Comparison of ENCODE assay signal across 13 mouse cellular contexts in the genomic region with DNA sequence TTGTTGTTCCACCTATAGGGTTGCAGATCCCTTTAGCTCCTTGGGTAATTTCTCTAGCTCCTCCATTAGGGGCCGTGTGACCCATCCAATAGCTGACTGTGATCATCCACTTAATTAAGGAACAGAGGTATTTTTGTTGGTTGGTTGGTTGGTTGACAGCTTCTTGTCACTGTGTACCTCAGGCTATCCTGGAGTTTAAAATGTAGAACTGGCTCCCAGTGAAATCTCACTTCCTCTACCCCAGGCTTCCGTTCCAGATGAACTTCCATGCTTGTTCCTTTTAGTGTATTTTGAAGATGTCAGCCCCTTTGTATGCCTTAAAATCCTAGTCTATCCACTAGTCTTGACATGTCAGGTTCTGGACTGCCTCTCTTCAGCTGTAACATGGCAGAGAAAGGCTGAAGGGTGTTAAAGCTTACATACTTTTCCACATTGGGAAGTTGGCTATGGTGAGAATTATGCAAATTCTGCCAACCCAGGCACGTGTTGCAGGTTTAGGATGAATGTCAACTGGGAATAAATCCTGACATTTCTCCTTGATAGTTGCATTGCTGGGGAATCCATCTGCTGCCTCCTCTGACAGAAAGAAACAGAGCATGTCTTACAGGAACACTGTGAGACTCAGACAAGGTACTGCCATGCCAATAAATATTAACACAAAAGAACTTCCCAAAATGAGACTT.
"Had no signal": no experiment of that assay in that cellular context is flagged by ENCODE, and none has a peak within 500 bp of the region (broad histone marks: within the 10 kb centered on the region; RNA-seq: fewer than 3 reads in every experiment).

No protein-coding gene starts in this region.

- ATAC-seq: liver, postnatal 0 days; lung, postnatal 0 days had no signal

- DNase-seq: left cerebral cortex, postnatal 4 days; liver, postnatal 0 days; thymus, postnatal 25 days had no signal

- H3K36me3 ChIP-seq: kidney, embryonic 15.5 days; limb, embryonic 12.5 days; limb, embryonic 15.5 days; stomach, embryonic 15.5 days had no signal

- H3K27me3 ChIP-seq: kidney, embryonic 15.5 days; limb, embryonic 12.5 days; limb, embryonic 15.5 days; stomach, embryonic 15.5 days had no signal

- H3K27ac ChIP-seq: limb, embryonic 12.5 days; limb, embryonic 15.5 days; liver, embryonic 14.5 days; macrophage; stomach, embryonic 15.5 days had no signal

- H3K4me1 ChIP-seq: limb, embryonic 12.5 days; limb, embryonic 15.5 days; stomach, embryonic 15.5 days had no signal

- H3K9ac ChIP-seq: kidney, embryonic 15.5 days; limb, embryonic 12.5 days; limb, embryonic 15.5 days; liver, embryonic 14.5 days; liver, postnatal 0 days; lung, embryonic 14.5 days; stomach, embryonic 15.5 days had no signal

- H3K9me3 ChIP-seq: kidney, embryonic 15.5 days; limb, embryonic 12.5 days; limb, embryonic 15.5 days; stomach, embryonic 15.5 days had no signal

- H3K4me3 ChIP-seq: kidney, embryonic 15.5 days; limb, embryonic 12.5 days; limb, embryonic 15.5 days; stomach, embryonic 15.5 days had no signal

- H3K4me2 ChIP-seq: kidney, embryonic 15.5 days; limb, embryonic 12.5 days; limb, embryonic 15.5 days; liver, embryonic 11.5 days; lung, embryonic 14.5 days; midbrain, embryonic 11.5 days; stomach, embryonic 15.5 days had no signal
